Comparison of ENCODE assay signal across 37 mouse cellular contexts in genomic region chr7:42680081-42680480, GRCm38 (mm10). TPM values are rescaled to one million over a fixed set of nuclear protein-coding genes. Genes with fewer than 3 reads are reported as not detected.
"Had no signal": no experiment of that assay in that cellular context is flagged by ENCODE, and none has a peak within 500 bp of the region (broad histone marks: within the 10 kb centered on the region; RNA-seq: fewer than 3 reads in every experiment).

No protein-coding gene starts in this region.

RNA-seq across cellular contexts. Expression of gene Zfp975, which starts 12.5 kb away (rescaled TPM):
- total RNA-seq: monocyte, adult 5-6 weeks had no signal

RNA-seq across cellular contexts. Expression of gene Zfp976, which starts 37.7 kb away (rescaled TPM):
- total RNA-seq: monocyte, adult 5-6 weeks had no signal

RNA-seq across cellular contexts. Expression of gene Gm17067, which starts 46.7 kb away (rescaled TPM):
- total RNA-seq: left cerebral cortex, postnatal 10 days; left cerebral cortex, postnatal 14 days; left cerebral cortex, postnatal 25 days; left cerebral cortex, postnatal 36 days; left cerebral cortex, postnatal 4 days; liver, adult 2 months; megakaryocyte progenitor cell, adult 5-6 weeks; megakaryocyte, adult 5-6 weeks; megakaryocyte-erythroid progenitor cell, adult 5-6 weeks; midbrain, postnatal 0 days; monocyte, adult 5-6 weeks had no signal
- polyA plus RNA-seq: limb, embryonic 10.5 days; limb, embryonic 11.5 days; limb, embryonic 12.5 days; limb, embryonic 13.5 days; limb, embryonic 14.5 days; limb, embryonic 15.5 days; liver, adult 2 months; liver, embryonic 11.5 days; liver, embryonic 13.5 days; liver, embryonic 14.5 days; liver, embryonic 15.5 days; liver, embryonic 16.5 days; liver, postnatal 0 days; lung, adult 2 months; lung, embryonic 14.5 days; lung, embryonic 15.5 days; lung, postnatal 0 days; macrophage; midbrain, embryonic 10.5 days; midbrain, embryonic 11.5 days; midbrain, embryonic 12.5 days; midbrain, embryonic 13.5 days; midbrain, embryonic 14.5 days; midbrain, embryonic 15.5 days; midbrain, embryonic 16.5 days; midbrain, postnatal 0 days; neural tube, embryonic 11.5 days; neural tube, embryonic 12.5 days had no signal
